Comparison of ENCODE assay signal across 8 mouse cellular contexts in genomic region chr5:139129078-139129477, GRCm38 (mm10). TPM values are rescaled to one million over a fixed set of nuclear protein-coding genes. Genes with fewer than 3 reads are reported as not detected.
A peak's percentile ranks its signal among the peaks of the same experiment; 100 is the strongest.
DNase-seq lines count a peak whose midpoint lies in the region; ATAC-seq and TF ChIP-seq lines count a peak whose summit lies in the region.

No protein-coding gene starts in this region.

- H3K36me3 ChIP-seq in heart, postnatal 0 days (replicated peaks; ENCODE audit: control insufficient read depth, insufficient read depth, low read length) = no peaks in the 10 kb centered on the region
- no peaks in the 10 kb centered on the region for H3K36me3 ChIP-seq in intestine, postnatal 0 days (ENCODE audit: control insufficient read depth, insufficient read depth)

- peak overlapping the region; percentile 57 for H3K4me3 ChIP-seq in heart, postnatal 0 days (ENCODE audit: low read depth, low read length)
- peak overlapping the region; percentile 51 for H3K4me3 ChIP-seq in intestine, postnatal 0 days (ENCODE audit: low read depth, low read length)
- peak overlapping the region; percentile 79 for H3K4me3 ChIP-seq in olfactory bulb, adult 2 months (ENCODE audit: insufficient read depth, low read depth, low read length)

- WGBS in heart, postnatal 0 days = 14% methylated on average over 12 of the region's 12 CpGs
- WGBS in intestine, postnatal 0 days = 2% methylated on average over 12 of the region's 12 CpGs
- 8% methylated on average over 12 of the region's 12 CpGs for WGBS in olfactory bulb, adult 2 months

- H3K9me3 ChIP-seq in heart, postnatal 0 days (replicated peaks; ENCODE audit: control insufficient read depth, low read length) = no peaks in the 10 kb centered on the region
- H3K9me3 ChIP-seq in intestine, postnatal 0 days (ENCODE audit: control insufficient read depth) = no peaks in the 10 kb centered on the region

- peak overlapping the region; percentile 61 for H3K9ac ChIP-seq in heart, postnatal 0 days (replicated peaks; ENCODE audit: low read depth, low read length)
- H3K9ac ChIP-seq in intestine, postnatal 0 days (ENCODE audit: low read depth, low read length) = peak overlapping the region; percentile 51

- peaks cover 8% of the 10 kb centered on the region for H3K4me1 ChIP-seq in heart, postnatal 0 days (ENCODE audit: control insufficient read depth, insufficient read depth)
- peaks cover 5% of the 10 kb centered on the region; the same call in 1 of the 2 replicates for H3K4me1 ChIP-seq in intestine, postnatal 0 days (replicated peaks; ENCODE audit: control insufficient read depth, insufficient read depth, low read length)
- H3K4me1 ChIP-seq in olfactory bulb, adult 2 months (ENCODE audit: control insufficient read depth, insufficient read depth, low read length) = peaks cover 16% of the 10 kb centered on the region

- no peak for TF ChIP-seq EP300 in heart, postnatal 0 days (IDR thresholded peaks at IDR 0.05; ENCODE audit: low read depth)

- peak overlapping the region; percentile 96 for H3K4me2 ChIP-seq in heart, postnatal 0 days (ENCODE audit: low read depth, low read length)
- H3K4me2 ChIP-seq in intestine, postnatal 0 days (replicated peaks; ENCODE audit: low read depth) = peak overlapping the region; percentile 80

- peaks cover 16% of the 10 kb centered on the region; the same call in 1 of the 2 replicates for H3K27me3 ChIP-seq in heart, postnatal 0 days (ENCODE audit: control insufficient read depth, insufficient read depth, low read length)
- no peaks in the 10 kb centered on the region for H3K27me3 ChIP-seq in intestine, postnatal 0 days (replicated peaks; ENCODE audit: control insufficient read depth, insufficient read depth, low read length)

- peak; percentile 30 for ATAC-seq in heart, postnatal 0 days (ENCODE audit: insufficient read depth, low read depth)
- peak; percentile 39 for ATAC-seq in intestine, postnatal 0 days

- no peak for TF ChIP-seq POLR2A in olfactory bulb, adult 2 months (IDR thresholded peaks at IDR 0.05; ENCODE audit: insufficient read depth, low read depth, low read length)

- H3K27ac ChIP-seq in heart, postnatal 0 days (ENCODE audit: low read depth) = no peak overlapping the region
- no peak overlapping the region for H3K27ac ChIP-seq in intestine, postnatal 0 days (ENCODE audit: low read depth, low read length)
- peak overlapping the region; percentile 93 for H3K27ac ChIP-seq in olfactory bulb, adult 2 months (ENCODE audit: insufficient read depth, low read depth, low read length)

- DNase-seq in heart, postnatal 0 days (ENCODE audit: low spot score) = no peak
- no peak for DNase-seq in heart, adult 9 months (ENCODE audit: low spot score in 2 of 2)
- peak; percentile 74 for DNase-seq in adrenal gland, adult 2 months
- DNase-seq in cerebellum, postnatal 36 days = peak; percentile 55 to 61
- DNase-seq in spleen, postnatal 36 days (ENCODE audit: low spot score in 2 of 2) = no peak
- DNase-seq in frontal cortex, postnatal 25 days (ENCODE audit: low spot score in 2 of 2) = no peak

- no peak for TF ChIP-seq CTCF in heart, postnatal 0 days (IDR thresholded peaks at IDR 0.05; ENCODE audit: low read depth)
- no peak for TF ChIP-seq CTCF in intestine, postnatal 0 days (IDR thresholded peaks at IDR 0.05; ENCODE audit: low read depth)
- no peak for TF ChIP-seq CTCF in olfactory bulb, adult 2 months (IDR thresholded peaks at IDR 0.05; ENCODE audit: insufficient read depth, low read depth, low read length)

RNA-seq across cellular contexts. Expression of gene Prkar1b, which starts 20.7 kb away (rescaled TPM):
- 2.3 TPM in 2 replicates for total RNA-seq in heart, postnatal 0 days (2014; rRNA removed; ENCODE audit: low replicate concordance)
- 3.9 and 4.4 TPM in 2 replicates for polyA plus RNA-seq in heart, postnatal 0 days (2015; fragmentation: Nextera tagmentation; extraction: Ambion mirVana)
- 10 to 100 TPM; 32.5 to 56.3 TPM for total RNA-seq in adrenal gland, adult 2 months (2021)
- 31.8 and 34.3 TPM in 2 replicates for polyA plus RNA-seq in adrenal gland, adult 2 months (2012; rRNA removed)
- polyA plus RNA-seq in intestine, postnatal 0 days (2015; fragmentation: Nextera tagmentation; extraction: Ambion mirVana) = 10.0 and 10.9 TPM in 2 replicates
- not detected in 2 replicates for polyA plus RNA-seq in olfactory bulb, adult 2 months (2012; ENCODE audit: insufficient read depth, insufficient read length, low replicate concordance, missing spikeins)

RNA-seq across cellular contexts. Expression of gene Dnaaf5, which starts 20.9 kb away (rescaled TPM):
- 23.0 and 38.1 TPM in 2 replicates for total RNA-seq in heart, postnatal 0 days (2014; rRNA removed; ENCODE audit: low replicate concordance)
- polyA plus RNA-seq in heart, postnatal 0 days (2015; fragmentation: Nextera tagmentation; extraction: Ambion mirVana) = 2.3 and 2.8 TPM in 2 replicates
- total RNA-seq in adrenal gland, adult 2 months (2021) = 10 to 100 TPM; 20.1 to 24.2 TPM
- 46.2 and 48.9 TPM in 2 replicates for polyA plus RNA-seq in adrenal gland, adult 2 months (2012; rRNA removed)
- 2.5 and 2.9 TPM in 2 replicates for polyA plus RNA-seq in intestine, postnatal 0 days (2015; fragmentation: Nextera tagmentation; extraction: Ambion mirVana)
- not detected in 2 replicates for polyA plus RNA-seq in olfactory bulb, adult 2 months (2012; ENCODE audit: insufficient read depth, insufficient read length, low replicate concordance, missing spikeins)

Comparison
In these comparisons a context has a peak if more than half of its experiments do, and no peak if none do; other contexts are left out.
1. DNase-seq: peak in adrenal gland, adult 2 months (single experiment) and cerebellum, postnatal 36 days (2 of 2); none in heart, postnatal 0 days (single experiment), heart, adult 9 months (0 of 2), spleen, postnatal 36 days (0 of 2) and frontal cortex, postnatal 25 days (0 of 2).
2. RNA of gene Dnaaf5, which starts 20.9 kb away (polyA plus RNA-seq): 46.2 to 48.9 TPM in adrenal gland, adult 2 months; 2.5 to 2.9 TPM in intestine, postnatal 0 days, 2.3 to 2.8 TPM in heart, postnatal 0 days and not detected in olfactory bulb, adult 2 months; every median in the first group is over 10 times any median in the second.
3. Peak in every context shown above with its lines, with median percentiles within 50 percentile points of each other: H3K4me3 ChIP-seq.